Mouse (Mus musculus): Measurements from ENCODE around the gene Scaper.
A peak's percentile ranks its signal among the peaks of the same experiment; 100 is the strongest.

Gene Scaper

DNA sequence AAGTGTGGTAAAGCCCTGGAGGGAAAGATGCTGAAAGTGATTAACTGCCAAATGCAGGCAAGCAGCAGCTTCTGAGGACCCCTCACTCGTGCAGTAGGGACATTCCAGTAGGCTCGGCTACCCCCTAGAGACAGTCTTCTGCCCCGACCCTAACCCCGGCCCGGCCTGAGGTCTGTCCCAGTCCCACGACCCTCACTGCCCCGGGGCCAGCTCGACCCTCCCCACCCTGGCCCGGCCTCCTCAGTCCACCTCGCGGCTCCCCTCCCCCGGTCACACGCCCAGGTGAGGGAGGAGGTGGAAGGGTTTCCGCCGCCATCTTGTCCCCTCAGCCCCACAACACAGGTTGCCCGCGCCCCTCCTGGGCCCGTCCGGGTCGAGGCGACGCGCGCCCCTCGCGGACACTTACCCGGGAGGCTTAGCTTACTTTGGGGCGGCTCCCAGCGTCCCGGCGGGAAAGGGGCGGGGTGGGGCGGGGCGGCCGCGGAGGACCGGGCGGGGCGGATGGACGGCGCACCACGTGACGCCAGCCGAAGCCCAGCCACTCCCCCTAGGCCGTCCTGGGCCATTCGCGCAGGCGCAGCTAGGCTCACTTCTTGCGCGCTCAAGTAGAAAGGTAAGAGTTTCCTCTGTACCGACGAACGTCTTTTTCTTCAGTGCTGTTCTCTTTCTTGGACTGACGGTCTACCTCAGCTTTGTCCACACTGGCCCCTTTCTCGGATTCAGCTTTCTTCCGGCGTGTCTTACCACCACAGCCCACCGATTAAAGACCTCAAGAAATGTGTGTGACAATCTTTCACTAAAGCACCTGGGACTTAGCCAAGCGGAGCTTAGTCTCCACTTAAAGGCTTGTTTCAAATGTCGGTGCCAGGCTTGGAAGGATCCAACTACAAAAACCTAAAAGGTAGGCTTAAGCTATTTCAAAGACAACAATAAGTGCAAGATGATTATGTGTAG, at the start of gene Scaper:
Gene Scaper, minus strand, starts transcription at position 456 of the 954 bp plus-strand sequence.
- DNase-seq: peak; percentile 78

DNA sequence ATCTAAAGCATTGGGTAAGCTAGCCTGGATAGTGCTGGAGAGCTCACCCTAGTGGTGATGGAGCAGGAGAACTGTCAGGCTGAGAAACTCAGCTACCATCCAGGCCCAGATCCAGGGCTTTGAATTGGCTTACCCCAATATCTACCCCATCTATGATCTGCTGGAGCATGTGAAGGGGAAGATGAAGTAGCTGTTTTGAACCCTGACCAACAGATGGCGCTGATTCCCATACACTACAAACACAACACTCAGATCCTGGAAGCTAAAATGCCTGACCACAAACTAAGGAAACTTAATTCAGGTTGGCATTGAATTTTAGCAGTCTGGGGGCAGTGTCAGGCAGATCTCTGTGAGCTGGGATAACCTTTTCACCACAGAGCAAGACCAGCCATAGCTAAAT, 8.9 kb upstream of the Scaper start:
- peak; percentile 20 for DNase-seq

DNA sequence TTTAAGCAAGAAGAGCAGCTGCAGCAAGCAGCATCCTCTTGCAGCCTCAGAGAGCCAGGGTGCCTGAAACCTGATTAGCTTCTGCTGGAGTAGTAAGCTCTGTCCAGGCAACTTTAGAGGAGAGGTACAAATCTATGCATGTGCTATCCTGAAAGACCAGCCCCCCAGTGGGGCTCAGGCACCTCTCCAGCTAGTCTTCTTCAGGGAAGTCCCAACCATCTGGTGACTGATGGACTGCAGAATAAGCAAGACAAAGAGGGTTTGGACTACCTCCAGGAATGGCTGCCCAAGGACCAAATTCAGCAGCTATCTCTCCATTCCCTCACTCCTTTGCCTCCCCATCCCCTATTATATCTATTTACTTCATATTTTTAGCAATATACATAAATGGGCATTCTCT, 3.4 kb upstream of the Scaper start:
- DNase-seq: no peak

DNA sequence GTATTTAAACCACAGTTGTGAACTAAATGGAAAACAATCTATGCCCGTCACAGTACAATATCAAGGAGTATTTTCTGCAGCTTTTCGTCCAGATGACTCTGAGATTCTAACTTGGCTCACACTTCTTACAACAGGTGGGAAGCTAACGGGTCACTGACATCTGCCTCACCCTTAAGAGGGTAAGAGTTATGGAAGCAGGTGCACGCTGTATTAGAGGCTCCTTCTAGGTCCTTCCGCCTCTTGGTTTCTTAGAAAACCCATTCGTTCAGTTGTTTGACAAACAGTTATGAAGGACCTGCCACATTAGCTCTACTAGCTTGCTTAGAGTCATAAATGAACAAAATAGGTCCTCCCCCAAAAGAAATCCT, 683 bp upstream of the Scaper start:
- DNase-seq: no peak

DNA sequence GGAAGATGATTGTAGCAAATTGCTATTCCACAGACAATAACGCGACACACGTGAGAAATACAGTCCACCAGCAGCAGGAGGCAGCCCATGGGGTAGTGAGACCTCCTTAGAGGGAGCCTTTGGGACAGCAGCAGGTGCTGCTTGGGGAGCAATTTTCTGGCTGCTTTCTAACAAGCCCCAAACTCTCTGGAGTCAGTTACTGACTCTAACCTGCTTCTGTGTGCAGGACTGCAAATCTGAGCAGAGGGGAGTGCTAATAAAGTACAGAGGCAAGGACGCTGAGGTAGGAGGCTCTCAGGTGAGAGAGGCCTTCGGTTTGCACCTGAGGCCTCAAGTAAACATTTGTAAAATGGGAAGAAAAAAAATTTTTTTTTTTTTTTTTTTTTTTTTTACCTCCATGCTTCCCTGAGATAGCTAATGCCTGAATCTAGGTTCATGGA, 675 bp downstream of the Scaper start:
- DNase-seq: no peak

DNA sequence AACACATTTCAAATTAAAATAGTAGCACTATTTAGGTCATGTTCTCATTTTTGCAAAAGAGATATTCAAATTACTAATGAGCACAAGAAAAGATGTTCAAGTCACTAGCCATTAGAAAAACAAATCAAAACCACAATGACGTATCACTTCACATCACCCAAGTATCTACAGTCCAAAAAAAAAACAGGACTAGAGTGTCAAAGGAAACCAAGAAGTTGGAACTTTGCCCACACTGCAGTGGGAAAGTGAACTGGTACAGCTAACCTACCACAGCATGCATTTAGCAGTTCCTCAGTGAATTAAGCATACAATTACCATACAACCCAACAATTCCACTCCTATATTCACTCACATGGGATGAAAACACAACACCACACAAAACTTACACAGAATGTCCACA, 5.4 kb downstream of the Scaper start:
- no peak for DNase-seq

DNA sequence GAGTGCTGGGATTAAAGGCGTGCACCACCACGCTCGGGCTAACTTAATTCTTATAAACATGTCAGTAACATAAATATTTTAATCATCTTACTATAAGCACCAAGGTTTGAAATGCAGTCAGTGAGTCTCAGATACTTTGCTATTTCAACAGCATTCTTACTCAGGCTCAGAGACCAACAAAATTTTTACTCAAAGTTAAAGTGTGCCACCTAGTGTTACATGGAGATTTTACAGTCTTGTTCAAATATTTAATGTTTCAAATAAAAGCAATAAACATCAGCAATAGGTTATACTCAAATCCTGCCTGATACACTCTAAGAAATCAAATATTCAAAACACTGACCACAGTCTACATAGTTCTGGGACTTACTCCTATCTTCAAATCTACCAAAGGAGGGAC, 19.3 kb downstream of the Scaper start:
- DNase-seq: no peak

DNA sequence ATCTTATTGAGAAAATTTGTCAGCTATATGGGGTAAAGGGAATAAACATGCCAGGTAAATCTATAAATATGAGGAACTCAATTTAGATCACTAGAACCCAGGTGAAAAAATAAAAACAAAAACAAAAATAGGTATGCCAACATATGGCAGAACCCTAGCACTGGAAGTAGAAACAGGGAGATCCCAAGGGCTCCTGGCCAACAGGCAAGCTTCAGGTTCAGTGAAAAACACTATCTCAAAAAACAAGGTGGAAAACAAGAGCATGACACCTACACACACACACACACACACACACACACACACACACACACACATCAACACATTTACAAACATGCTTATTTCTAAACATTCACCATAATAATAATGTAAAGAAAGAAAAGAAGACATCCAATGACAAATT, 21.2 kb downstream of the Scaper start:
- no peak for DNase-seq

DNA sequence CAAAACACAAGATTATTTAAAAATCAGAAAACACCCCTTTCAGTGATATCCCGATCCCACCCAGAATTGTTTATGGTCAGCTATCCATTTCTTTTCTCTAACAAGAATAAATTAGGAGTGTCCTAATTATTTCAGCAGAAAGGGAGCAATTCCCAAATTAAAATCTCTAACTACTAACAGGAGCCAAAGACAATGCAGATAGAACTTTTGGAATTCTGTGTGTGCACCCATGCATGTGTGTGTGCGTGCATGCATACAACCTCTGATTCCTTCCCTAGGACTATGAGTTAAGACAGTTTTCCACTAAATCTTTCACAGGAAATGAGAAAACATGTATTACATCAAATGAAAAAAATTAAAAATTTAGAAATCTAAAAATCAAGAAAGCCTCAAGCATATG, 26.4 kb downstream of the Scaper start:
- no peak for DNase-seq

DNA sequence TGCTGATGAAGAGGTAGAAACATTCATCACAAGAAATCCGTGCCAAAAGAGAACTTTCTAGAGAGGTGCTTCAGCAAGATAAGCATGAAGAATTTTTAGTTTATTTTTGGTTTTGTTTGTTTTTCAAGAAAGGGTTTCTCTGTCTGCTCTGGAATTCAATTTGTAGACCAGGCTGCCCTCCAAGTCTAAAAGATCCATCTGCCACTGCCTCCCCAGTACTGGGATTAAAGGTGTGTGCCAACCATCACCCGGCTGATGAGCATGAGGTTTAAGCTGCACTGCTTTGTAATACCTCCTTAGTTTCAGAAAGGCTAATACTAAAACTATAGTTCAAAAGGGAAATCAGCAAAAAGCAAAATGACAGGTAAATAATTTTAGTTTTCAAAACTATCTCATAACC, 35.0 kb downstream of the Scaper start:
- no peak for DNase-seq

DNA sequence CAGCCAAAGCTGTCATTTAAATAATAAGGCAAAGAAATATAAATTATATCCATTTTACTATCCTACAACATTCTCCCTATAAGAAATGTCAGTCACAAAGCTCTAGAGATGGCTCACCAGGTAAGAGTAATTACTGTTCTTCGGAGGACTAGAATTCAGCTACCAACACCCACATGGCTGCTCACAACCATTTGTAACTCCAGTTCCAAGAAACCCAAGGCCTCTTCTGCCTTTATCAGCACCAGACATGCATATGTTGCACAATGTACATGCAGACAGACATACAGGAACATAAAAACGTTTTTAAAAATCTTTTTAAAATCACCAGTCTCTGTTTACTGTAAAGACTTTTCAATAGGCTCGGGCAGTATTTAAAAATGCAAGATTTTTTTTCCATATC, 36.3 kb downstream of the Scaper start:
- no peak for DNase-seq

DNA sequence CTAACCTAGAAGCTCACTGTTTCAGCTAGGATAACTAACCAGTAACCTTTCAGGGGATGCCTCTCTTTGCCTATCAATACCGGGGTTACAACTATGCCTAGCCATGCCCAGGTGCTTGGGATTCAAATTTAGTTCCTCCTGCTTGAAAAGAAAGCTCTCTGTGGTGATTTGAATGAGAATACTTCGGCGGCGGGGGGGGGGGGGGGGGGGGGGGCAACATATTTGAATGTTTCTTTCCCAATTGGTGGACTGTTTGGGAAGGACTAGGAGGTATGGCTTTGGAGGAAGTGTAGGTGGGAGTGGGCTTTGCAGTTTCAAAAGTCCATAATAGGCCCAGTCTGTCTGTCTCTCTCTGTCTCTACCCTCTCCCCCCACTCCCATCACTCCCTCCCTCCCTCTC, 37.4 kb downstream of the Scaper start:
- DNase-seq: no peak

DNA sequence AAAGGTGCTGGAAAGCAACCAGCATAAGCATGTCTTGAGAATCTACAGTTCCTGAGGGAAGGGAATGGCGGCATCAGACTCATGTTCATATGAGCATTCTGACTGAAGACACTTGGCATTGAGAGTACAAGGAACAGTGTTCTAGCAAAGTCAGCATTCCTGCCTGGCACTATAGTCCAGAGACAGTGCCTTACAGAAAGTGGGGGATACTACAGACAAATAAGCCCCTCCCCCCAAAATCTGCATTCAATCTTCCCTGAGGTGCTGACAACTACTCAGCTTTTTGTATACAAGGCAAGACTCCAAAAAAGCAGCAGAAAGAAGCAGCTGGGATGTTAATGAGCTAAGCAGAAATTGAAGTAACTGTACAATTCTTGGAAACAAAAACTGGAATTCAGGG, 59.9 kb downstream of the Scaper start:
- DNase-seq: no peak

DNA sequence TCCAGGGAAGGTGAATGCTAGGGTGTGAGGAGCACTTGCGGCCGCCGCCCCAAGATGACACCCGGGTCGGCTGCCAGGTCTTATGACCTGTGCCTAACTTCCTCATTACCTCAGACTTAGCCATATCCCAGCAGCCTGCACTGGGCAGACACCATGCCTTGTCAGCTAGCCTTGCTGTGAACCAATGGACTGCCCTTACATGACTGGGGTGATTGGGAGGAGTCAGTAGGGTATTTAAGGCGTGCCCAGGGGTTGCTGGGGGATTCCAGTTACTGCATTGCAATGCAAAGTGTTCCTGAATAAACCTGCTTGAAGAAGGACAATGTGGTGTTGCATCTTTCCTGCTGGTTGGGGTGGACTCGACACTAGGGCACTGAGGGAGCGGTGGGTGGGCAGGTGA, 148.5 kb downstream of the Scaper start:
- no peak for DNase-seq

DNA sequence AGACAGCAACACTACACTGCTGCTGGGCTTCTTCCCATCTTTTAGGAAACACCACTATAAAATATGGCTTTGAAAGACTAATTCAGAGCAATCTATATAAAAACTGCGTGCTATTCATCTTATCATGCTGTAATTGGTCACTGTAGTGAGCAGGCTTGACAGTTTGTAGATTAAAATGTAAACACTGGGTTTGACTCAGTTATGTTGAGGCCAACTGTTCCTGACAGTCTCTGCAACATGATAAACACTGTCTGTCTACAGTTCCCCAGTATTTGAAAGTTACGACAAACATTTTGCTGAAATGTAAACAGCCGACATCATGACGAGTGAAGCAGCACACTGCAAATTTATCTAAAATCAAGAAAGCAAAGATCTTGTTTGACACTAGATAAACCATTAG, 225.9 kb downstream of the Scaper start:
- no peak for DNase-seq

DNA sequence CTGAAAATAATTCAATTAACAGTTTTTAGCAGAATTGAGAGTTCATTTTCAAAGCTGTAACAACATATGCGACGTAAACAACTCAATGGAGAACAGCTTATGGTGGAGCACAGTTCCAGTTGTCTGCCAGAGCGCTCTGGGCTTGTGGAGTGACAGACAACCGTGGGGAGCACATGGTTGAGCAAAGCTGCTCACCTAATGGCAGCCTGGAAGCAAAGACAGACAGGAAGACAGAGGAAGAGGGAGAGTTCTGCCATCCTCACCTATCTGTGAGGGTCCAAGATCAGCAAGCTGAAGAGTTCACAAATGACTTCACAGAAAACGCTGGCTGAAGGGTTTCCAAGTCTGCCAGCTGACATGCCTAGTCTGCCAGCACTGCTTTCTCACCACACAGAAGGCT, 227.4 kb downstream of the Scaper start:
- peak; percentile 1 for DNase-seq

DNA sequence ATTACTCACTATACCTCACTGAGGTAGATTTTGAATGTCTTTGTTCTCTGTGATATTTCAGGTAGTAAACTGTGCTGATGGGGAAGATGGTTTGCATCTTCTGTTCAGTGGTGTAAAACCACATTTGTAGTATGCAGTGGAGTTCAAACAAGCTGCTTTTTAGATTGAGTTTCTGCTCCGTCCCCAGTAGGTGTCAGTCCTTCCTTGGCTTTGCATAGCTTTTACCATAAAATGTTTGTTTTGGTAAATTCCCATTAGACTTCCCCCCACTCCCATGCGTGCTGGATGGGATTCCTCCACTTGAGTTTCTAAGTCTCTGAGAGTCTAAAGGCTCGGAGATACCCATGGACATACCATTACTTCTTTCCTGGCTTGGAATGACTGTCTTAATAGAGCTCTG, 231.3 kb downstream of the Scaper start:
- no peak for DNase-seq

DNA sequence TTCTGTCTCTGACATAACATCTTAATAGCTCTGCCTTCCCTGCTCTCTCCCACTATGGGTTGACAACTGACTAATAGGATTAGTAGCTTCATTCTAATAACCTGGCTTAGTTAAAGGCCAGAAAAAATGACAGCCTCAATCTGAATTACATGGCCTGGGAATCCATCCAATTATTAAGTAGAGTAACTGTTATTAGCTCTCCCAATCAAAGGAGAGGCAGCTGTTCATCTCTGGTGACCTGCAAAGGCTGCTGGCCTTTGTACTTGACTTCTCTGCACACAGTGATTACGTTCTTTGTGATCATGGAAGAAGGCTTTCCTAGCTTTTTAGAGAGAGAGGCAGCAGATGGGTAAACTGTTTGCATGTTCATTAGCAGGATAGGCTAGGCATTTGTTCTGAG, 242.6 kb downstream of the Scaper start:
- DNase-seq: peak; percentile 9

DNA sequence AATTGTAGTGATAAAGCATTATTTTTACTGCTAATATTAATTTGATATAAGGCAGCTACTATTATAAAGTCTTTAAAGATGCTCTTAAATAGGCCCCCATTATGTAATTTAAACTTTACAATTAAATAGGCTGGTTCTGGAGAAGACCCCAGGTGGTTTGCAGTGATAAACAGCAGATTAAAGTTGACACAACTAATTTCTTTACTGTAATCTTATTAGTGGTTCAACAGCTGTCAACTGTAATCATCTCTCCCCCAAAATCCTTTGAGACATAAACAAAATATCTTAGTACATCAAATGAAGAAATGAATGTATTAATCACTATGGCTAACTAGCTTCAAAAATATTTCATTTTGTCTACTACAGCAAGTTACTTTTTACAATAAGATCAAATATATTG, 260.8 kb downstream of the Scaper start:
- DNase-seq: no peak

DNA sequence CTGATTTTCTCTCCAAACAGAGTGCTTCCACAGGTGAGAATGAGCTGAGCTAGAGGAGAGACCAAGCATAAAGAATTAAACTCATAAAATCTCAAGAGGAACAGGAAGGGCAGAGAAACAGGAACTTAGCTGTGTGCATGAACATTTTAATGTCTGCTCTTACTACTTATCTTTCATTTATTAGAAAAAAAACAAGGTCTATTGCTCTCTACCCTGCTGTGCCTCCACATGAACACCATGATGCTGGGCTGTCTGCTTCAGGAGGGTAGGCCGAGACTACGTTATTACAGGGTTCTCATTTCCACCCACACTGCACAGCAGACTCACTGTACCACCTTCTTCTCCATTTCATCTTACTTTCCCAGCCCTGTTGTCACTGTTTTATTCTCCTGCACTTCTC, 291.5 kb downstream of the Scaper start:
- DNase-seq: no peak

DNA sequence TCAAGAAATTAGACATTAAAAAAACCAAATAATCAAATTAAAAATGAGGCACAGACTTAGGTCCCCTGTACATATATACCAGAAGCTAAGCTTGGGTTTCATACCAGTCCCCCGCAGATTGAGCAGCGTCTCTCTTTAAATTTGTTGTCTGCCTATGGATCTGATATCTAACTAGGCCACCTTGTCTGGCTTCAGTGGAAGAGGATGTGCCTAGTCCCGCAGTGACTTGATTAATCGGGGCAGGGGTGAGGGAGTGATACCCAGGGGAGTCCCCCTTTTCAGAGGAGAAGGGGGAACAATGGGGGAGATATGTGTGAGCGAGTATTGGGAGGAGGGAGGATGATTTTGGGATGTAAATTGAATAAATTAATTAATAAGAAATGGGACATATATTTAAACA, 310.9 kb downstream of the Scaper start:
- no peak for DNase-seq

DNA sequence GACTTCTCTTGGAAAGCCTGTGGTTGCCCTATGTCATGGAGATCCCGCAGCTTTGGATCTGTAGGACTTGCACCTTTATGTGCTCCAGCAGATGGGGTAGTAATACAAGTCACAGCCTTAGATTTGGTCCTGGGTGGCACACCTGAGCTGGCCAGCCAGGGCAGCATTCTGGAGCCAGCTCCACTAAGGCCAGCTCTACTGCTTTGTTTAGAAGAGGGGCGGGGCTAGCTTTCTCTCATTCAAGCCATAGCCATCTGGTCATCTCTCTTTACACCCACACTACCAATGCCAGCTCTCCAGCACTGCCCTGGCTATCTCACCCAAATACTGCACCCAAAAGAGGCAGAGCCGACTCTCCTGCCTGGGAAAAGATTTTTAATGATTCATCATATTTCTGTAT, 323.2 kb downstream of the Scaper start:
- DNase-seq: no peak

DNA sequence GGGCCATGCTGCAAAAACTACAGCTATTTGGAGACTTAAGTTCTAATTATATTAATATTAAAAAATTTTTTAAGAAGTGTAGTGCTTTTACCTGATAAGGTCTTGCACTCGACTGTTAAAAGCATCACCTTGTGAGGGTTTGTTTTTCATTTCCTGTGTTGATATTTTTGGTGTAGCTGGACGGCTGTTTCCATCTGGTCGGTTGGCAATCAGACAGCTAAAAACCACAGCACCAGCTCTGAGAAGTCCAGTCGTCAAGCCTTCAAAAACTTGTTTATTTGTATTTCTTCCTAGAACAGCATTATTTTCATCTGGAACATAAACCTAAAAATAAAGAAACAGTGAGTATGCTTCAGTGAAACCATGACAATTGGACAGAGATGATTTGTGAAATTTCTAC, 328.2 kb downstream of the Scaper start:
- DNase-seq: no peak

DNA sequence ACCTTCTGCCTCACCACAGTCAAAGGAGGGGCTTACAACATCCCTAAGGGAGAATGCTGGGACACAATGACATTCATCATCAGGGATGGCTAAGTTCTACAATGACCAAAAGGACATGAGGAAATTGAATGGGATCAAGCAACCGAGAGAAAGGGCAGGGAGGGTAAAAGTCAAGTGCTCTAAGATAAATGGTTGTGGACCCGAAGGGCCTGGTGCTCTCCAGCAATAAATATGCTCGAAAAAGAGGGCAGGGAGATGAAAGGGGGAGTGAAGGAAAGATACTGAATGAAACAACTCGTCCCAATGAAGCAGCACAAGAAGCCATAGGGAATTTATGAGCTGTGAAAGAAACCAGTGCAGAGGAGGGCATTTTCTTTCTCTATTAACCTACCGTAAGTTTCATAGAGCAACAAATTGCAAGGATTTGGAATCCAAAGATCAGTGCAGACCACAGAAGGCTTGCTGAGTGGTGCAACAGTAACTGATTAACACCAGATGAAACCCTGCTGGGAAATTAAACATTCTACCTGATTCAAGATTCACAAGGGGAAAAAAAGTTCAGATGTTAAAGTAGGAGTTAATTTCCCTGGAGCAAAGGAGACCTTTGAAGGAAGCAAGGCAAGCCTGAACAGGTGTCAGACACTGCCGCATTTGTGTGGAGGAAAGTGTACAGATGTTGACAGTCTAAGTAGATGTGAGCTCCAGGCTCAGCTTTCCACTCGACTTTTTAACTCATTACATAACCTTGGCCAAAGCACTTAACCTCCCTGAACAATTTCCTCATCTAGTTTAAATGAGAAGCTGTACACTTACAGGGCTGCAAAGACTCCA, 329.0 kb downstream of the Scaper start:
- no peak for DNase-seq

All from layer of hippocampus, adult 9-11 months (tissue).